Mouse (Mus musculus): ENCODE data around the gene Ptprm. TPM values are rescaled to one million over a fixed set of nuclear protein-coding genes. Genes with fewer than 3 reads are reported as not detected.

Gene Ptprm
- polyA plus RNA-seq, 1 experiment from 2014 or later, result 1.6 TPM

DNA sequence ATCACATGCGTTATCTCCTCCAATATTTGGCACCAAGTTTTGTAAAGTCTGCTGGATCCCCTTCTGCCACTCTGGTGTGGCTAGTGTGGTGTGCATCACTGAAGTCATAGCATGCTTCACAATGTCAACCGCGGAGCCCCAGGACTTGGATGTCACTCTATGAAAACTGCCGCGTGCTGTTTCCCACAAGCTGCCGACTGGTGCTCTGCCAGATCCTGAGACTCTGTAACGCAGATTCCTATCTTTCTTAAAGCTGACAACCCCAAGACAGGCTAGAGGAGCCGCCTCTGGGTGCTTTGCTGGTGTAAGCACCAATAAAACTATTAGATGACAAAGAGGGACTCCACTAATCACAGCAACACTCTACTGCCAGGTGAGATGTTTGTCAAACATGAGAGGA, 546.1 kb downstream of the Ptprm start:
- Histone ChIP-seq H3K36me3 (ENCODE audit: control insufficient read depth, insufficient read depth) (no peaks in the 10 kb centered on the region), H3K4me3 (ENCODE audit: low read depth, low read length) (no peak overlapping the region), H3K9me3 (replicated peaks; ENCODE audit: control insufficient read depth, low read length) (no peaks in the 10 kb centered on the region), H3K27ac (ENCODE audit: low read length) (no peak overlapping the region), H3K27me3 (ENCODE audit: control insufficient read depth, insufficient read depth, low read depth, low read length) (no peaks in the 10 kb centered on the region), H3K9ac (ENCODE audit: low read depth, low read length) (no peak overlapping the region), H3K4me2 (ENCODE audit: low read depth, low read length) (no peak overlapping the region), H3K4me1 (ENCODE audit: control insufficient read depth, low read depth, low read length) (no peaks in the 10 kb centered on the region)
- 72% methylated on average over 8 of the region's 8 CpGs for WGBS (ENCODE audit: insufficient replicate concordance)
- ATAC-seq (ENCODE audit: low read depth), result no peak

- WGBS (ENCODE audit: insufficient replicate concordance), result 58% methylated on average over 10 of the region's 10 CpGs
- Histone ChIP-seq H3K4me2 (ENCODE audit: low read depth, low read length) (no peak overlapping the region), H3K9me3 (replicated peaks; ENCODE audit: control insufficient read depth, low read length) (no peaks in the 10 kb centered on the region), H3K36me3 (ENCODE audit: control insufficient read depth, insufficient read depth) (no peaks in the 10 kb centered on the region), H3K9ac (ENCODE audit: low read depth, low read length) (no peak overlapping the region), H3K4me1 (ENCODE audit: control insufficient read depth, low read depth, low read length) (no peaks in the 10 kb centered on the region), H3K4me3 (ENCODE audit: low read depth, low read length) (no peak overlapping the region), H3K27me3 (ENCODE audit: control insufficient read depth, insufficient read depth, low read depth, low read length) (no peaks in the 10 kb centered on the region), H3K27ac (ENCODE audit: low read length) (no peak overlapping the region)
- no peak for ATAC-seq (ENCODE audit: low read depth)
These were observed 552.2 kb downstream of the Ptprm start for GRCm38 (mm10) chr17:66801831-66802687.

DNA sequence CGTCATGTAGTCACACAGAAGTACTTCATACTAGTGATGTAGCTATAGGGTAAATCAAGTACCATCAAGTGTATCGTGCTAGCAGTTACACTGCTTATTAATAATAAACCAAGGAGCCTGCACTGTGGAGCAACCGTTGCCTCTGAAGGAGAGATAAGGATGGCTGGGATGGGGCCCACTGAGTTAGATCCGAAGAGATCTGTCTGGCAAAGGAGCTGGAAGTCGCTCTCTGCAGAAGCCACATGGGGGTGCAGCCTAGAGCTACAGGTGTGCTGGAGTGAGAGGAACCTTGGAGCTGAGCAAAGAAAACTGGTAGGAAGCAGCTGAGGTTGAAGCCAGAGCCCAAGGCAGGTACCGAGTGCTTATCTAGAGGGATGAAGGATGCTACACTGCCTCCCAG, 554.0 kb downstream of the Ptprm start:
- no peak for ATAC-seq (ENCODE audit: low read depth)
- no peaks in the 10 kb centered on the region for H3K9me3 ChIP-seq (replicated peaks; ENCODE audit: control insufficient read depth, low read length)
- H3K27me3 ChIP-seq (ENCODE audit: control insufficient read depth, insufficient read depth, low read depth, low read length), result no peaks in the 10 kb centered on the region
- no peak overlapping the region for H3K4me2 ChIP-seq (ENCODE audit: low read depth, low read length)
- no peaks in the 10 kb centered on the region for H3K4me1 ChIP-seq (ENCODE audit: control insufficient read depth, low read depth, low read length)
- WGBS (ENCODE audit: insufficient replicate concordance), result 66% methylated on average over 6 of the region's 6 CpGs
- no peak overlapping the region for H3K9ac ChIP-seq (ENCODE audit: low read depth, low read length)
- H3K27ac ChIP-seq (ENCODE audit: low read length), result no peak overlapping the region
- H3K4me3 ChIP-seq (ENCODE audit: low read depth, low read length), result no peak overlapping the region
- H3K36me3 ChIP-seq (ENCODE audit: control insufficient read depth, insufficient read depth), result no peaks in the 10 kb centered on the region

DNA sequence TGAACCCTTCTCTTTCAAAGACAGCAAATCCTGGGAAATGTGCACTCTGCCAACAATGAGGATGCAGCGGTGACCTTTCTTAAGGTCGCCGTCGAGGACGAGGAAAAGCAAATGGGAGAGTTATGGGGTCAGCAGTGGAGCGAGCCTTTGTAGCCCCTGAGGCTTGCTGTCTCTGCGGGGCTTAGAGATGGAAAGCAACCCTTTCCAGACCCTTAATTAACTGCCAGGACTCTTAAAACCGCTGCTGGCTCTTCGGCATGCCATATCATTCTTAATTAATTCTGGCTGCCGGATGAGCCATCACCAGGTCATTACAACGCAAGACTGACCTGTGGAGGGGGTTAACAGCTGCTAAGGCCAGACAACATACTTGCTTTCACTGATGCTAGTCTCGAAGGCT, 568.1 kb downstream of the Ptprm start:
- Histone ChIP-seq H3K9me3 (replicated peaks; ENCODE audit: control insufficient read depth, low read length) (no peaks in the 10 kb centered on the region), H3K4me2 (ENCODE audit: low read depth, low read length) (no peak overlapping the region), H3K4me3 (ENCODE audit: low read depth, low read length) (no peak overlapping the region), H3K36me3 (ENCODE audit: control insufficient read depth, insufficient read depth) (no peaks in the 10 kb centered on the region), H3K9ac (ENCODE audit: low read depth, low read length) (no peak overlapping the region), H3K4me1 (ENCODE audit: control insufficient read depth, low read depth, low read length) (no peaks in the 10 kb centered on the region), H3K27ac (ENCODE audit: low read length) (no peak overlapping the region), H3K27me3 (ENCODE audit: control insufficient read depth, insufficient read depth, low read depth, low read length) (no peaks in the 10 kb centered on the region)
- 63% methylated on average over 12 of the region's 12 CpGs for WGBS (ENCODE audit: insufficient replicate concordance)
- ATAC-seq (ENCODE audit: low read depth), result no peak

- no peaks in the 10 kb centered on the region for H3K27me3 ChIP-seq (ENCODE audit: control insufficient read depth, insufficient read depth, low read depth, low read length)
- no peak overlapping the region for H3K9ac ChIP-seq (ENCODE audit: low read depth, low read length)
- 60% methylated on average over 11 of the region's 11 CpGs for WGBS (ENCODE audit: insufficient replicate concordance)
- H3K4me1 ChIP-seq (ENCODE audit: control insufficient read depth, low read depth, low read length), result no peaks in the 10 kb centered on the region
- no peak overlapping the region for H3K27ac ChIP-seq (ENCODE audit: low read length)
- no peak for ATAC-seq (ENCODE audit: low read depth)
- H3K4me2 ChIP-seq (ENCODE audit: low read depth, low read length), result no peak overlapping the region
- no peaks in the 10 kb centered on the region for H3K36me3 ChIP-seq (ENCODE audit: control insufficient read depth, insufficient read depth)
- H3K9me3 ChIP-seq (replicated peaks; ENCODE audit: control insufficient read depth, low read length), result no peaks in the 10 kb centered on the region
- no peak overlapping the region for H3K4me3 ChIP-seq (ENCODE audit: low read depth, low read length)
These were observed 568.7 kb downstream of the Ptprm start for GRCm38 (mm10) chr17:66785586-66785985.

DNA sequence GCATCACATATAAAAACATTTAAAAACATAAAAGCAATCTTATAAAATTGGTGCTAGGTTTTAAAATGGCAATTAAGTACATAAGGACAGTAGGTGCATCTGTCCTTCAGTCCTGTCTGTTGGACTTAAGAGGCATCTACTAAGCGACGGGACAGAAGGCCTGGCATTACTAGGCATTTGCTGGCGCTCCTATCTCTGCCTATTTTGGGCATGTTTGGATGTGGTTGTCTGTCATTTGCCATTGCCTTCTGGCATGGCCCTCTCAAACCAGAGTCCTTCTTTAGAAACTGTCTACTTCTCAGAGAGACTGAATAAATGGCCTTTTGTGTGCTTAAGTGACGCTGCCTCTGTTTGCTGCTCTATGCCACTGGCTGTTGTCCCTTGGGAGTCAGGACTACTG, 570.7 kb downstream of the Ptprm start:
- Histone ChIP-seq H3K4me1 (ENCODE audit: control insufficient read depth, low read depth, low read length) (no peaks in the 10 kb centered on the region), H3K9ac (ENCODE audit: low read depth, low read length) (no peak overlapping the region), H3K4me2 (ENCODE audit: low read depth, low read length) (no peak overlapping the region), H3K4me3 (ENCODE audit: low read depth, low read length) (no peak overlapping the region), H3K9me3 (replicated peaks; ENCODE audit: control insufficient read depth, low read length) (no peaks in the 10 kb centered on the region), H3K36me3 (ENCODE audit: control insufficient read depth, insufficient read depth) (no peaks in the 10 kb centered on the region), H3K27ac (ENCODE audit: low read length) (no peak overlapping the region), H3K27me3 (ENCODE audit: control insufficient read depth, insufficient read depth, low read depth, low read length) (no peaks in the 10 kb centered on the region)
- ATAC-seq (ENCODE audit: low read depth), result no peak
- WGBS (ENCODE audit: insufficient replicate concordance), result 66% methylated on average over 4 of the region's 4 CpGs

- Histone ChIP-seq H3K27me3 (ENCODE audit: control insufficient read depth, insufficient read depth, low read depth, low read length) (no peaks in the 10 kb centered on the region), H3K27ac (ENCODE audit: low read length) (no peak overlapping the region), H3K4me2 (ENCODE audit: low read depth, low read length) (no peak overlapping the region), H3K9ac (ENCODE audit: low read depth, low read length) (no peak overlapping the region), H3K9me3 (replicated peaks; ENCODE audit: control insufficient read depth, low read length) (no peaks in the 10 kb centered on the region), H3K36me3 (ENCODE audit: control insufficient read depth, insufficient read depth) (no peaks in the 10 kb centered on the region), H3K4me1 (ENCODE audit: control insufficient read depth, low read depth, low read length) (no peaks in the 10 kb centered on the region), H3K4me3 (ENCODE audit: low read depth, low read length) (no peak overlapping the region)
- no peak for ATAC-seq (ENCODE audit: low read depth)
- WGBS (ENCODE audit: insufficient replicate concordance), result 70% methylated on average over 10 of the region's 10 CpGs
These were observed 571.2 kb downstream of the Ptprm start for GRCm38 (mm10) chr17:66783075-66783492.

GRCm38 (mm10) chr17:66781910-66782309, 572.3 kb downstream of the Ptprm start:
- ATAC-seq (ENCODE audit: low read depth), result no peak
- H3K9ac ChIP-seq (ENCODE audit: low read depth, low read length), result no peak overlapping the region
- WGBS (ENCODE audit: insufficient replicate concordance), result 68% methylated on average over 3 of the region's 3 CpGs
- no peaks in the 10 kb centered on the region for H3K9me3 ChIP-seq (replicated peaks; ENCODE audit: control insufficient read depth, low read length)
- no peaks in the 10 kb centered on the region for H3K36me3 ChIP-seq (ENCODE audit: control insufficient read depth, insufficient read depth)
- H3K4me3 ChIP-seq (ENCODE audit: low read depth, low read length), result no peak overlapping the region
- no peak overlapping the region for H3K27ac ChIP-seq (ENCODE audit: low read length)
- H3K4me1 ChIP-seq (ENCODE audit: control insufficient read depth, low read depth, low read length), result no peaks in the 10 kb centered on the region
- H3K4me2 ChIP-seq (ENCODE audit: low read depth, low read length), result no peak overlapping the region
- no peaks in the 10 kb centered on the region for H3K27me3 ChIP-seq (ENCODE audit: control insufficient read depth, insufficient read depth, low read depth, low read length)

GRCm38 (mm10) chr17:66779026-66779425, 575.2 kb downstream of the Ptprm start:
- 42% methylated on average over 1 of the region's 1 CpGs for WGBS (ENCODE audit: insufficient replicate concordance)
- no peak for ATAC-seq (ENCODE audit: low read depth)

More at GRCm38 (mm10) chr17:66779026-66779425, 575.2 kb downstream of the Ptprm start:
- H3K4me3 ChIP-seq (ENCODE audit: low read depth, low read length), result no peak overlapping the region
- no peaks in the 10 kb centered on the region for H3K4me1 ChIP-seq (ENCODE audit: control insufficient read depth, low read depth, low read length)
- H3K9ac ChIP-seq (ENCODE audit: low read depth, low read length), result no peak overlapping the region
- no peak overlapping the region for H3K27ac ChIP-seq (ENCODE audit: low read length)
- no peaks in the 10 kb centered on the region for H3K36me3 ChIP-seq (ENCODE audit: control insufficient read depth, insufficient read depth)
- no peaks in the 10 kb centered on the region for H3K27me3 ChIP-seq (ENCODE audit: control insufficient read depth, insufficient read depth, low read depth, low read length)
- H3K4me2 ChIP-seq (ENCODE audit: low read depth, low read length), result no peak overlapping the region
- H3K9me3 ChIP-seq (replicated peaks; ENCODE audit: control insufficient read depth, low read length), result no peaks in the 10 kb centered on the region
